Mouse (Mus musculus) C2C12 (cell line): ENCODE results near the gene Rcan2.

ENCODE experiments used
- CEBPB ChIP-seq: IDR thresholded peaks from one replicate; pipeline ENCODE4 v1.6.1; 2011; ENCODE audit warnings: low read depth, mild to moderate bottlenecking, control low read depth, moderate library complexity
- CTCF ChIP-seq: IDR thresholded peaks from one replicate; pipeline ENCODE4 v1.5.1; 2011; ENCODE audit not compliant: control insufficient read depth, insufficient read depth, insufficient read length
- MAX ChIP-seq: IDR thresholded peaks from one replicate; pipeline ENCODE4 v1.6.1; 2011; ENCODE audit warnings: mild to moderate bottlenecking, control low read depth
- MYOD1 ChIP-seq: IDR thresholded peaks from one replicate; pipeline ENCODE4 v1.6.1; 2011; ENCODE audit warnings: low read depth; ENCODE audit not compliant: control insufficient read depth, insufficient read length
- MYOG ChIP-seq: IDR thresholded peaks from one replicate; pipeline ENCODE4 v1.6.1; 2011; ENCODE audit not compliant: control insufficient read depth, insufficient read length; ENCODE audit errors: extremely low read depth
- USF1 ChIP-seq: IDR thresholded peaks from one replicate; pipeline ENCODE4 v1.6.1; 2011; ENCODE audit warnings: low read depth, mild to moderate bottlenecking, control low read depth, moderate library complexity

DNA sequence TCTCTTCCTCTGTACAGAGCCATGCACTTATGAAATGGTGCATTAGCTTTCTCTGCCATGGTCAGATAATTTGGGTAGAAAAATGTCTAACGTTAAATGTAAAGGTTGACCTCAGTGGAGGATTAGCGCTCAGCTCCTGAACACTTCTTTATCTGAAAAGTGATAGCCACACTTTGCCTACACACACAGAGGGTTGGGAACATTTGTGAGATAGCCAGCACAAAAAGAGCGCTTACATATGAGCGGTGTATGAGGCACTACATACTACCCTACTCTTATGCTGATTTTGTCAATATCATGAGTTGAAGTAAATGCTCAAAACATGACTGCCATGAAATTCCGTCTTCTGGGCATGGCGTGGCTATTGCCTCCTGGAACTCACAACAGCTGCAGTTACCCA, 196.9 kb downstream of the Rcan2 start:
- TF ChIP-seq CTCF (no peak), MYOG (no peak), MYOD1 (no peak), USF1 (no peak), MAX (no peak), CEBPB (no peak)
